Mouse (Mus musculus): Measurements from ENCODE around the gene Mrgpra2b. TPM values are rescaled to one million over a fixed set of nuclear protein-coding genes. Genes with fewer than 3 reads are reported as not detected.

Gene Mrgpra2b
- 0.13 and 0.21 TPM in 2 replicates for polyA plus RNA-seq (2015; fragmentation: Nextera tagmentation; extraction: Ambion mirVana)

GRCm38 (mm10) chr7:47528762-47529161 is at the start of gene Mrgpra2b:
Gene Mrgpra2b, minus strand, starts transcription at chr7:47528862.

GRCm38 (mm10) chr7:47452015-47452414 is 76.6 kb downstream of the Mrgpra2b start, which contains the start of gene Mrgpra2a:
Gene Mrgpra2a, minus strand, starts transcription at chr7:47452139.

Other genes starting within 250 kb of the Mrgpra2b start
- gene Mrgpra1, start 174.6 kb downstream of the Mrgpra2b start, polyA plus RNA-seq (2015; fragmentation: Nextera tagmentation; extraction: Ambion mirVana) = not detected in 2 replicates
- 0.30 TPM in 1 of 2 replicates, not detected in the other for gene Mrgpra2a, start 76.7 kb downstream of the Mrgpra2b start, polyA plus RNA-seq (2015; fragmentation: Nextera tagmentation; extraction: Ambion mirVana)
- not detected in 2 replicates for gene Mrgpra3, start 72.5 kb upstream of the Mrgpra2b start, polyA plus RNA-seq (2015; fragmentation: Nextera tagmentation; extraction: Ambion mirVana)

Data from urinary bladder, postnatal 0 days (tissue).